Mouse (Mus musculus) thymus, postnatal 4 days (tissue): Measurements from ENCODE around the gene Gm20388.
"Not testable (repeated sequence)": the region's sequence is repeated elsewhere in the genome, so short reads cannot be mapped to it uniquely, and the experiment has no call there.

Source experiments
- DNase-seq: peaks from one replicate; pipeline ENCODE4 v3.0.0; 2021

The Gm20388 gene

DNA sequence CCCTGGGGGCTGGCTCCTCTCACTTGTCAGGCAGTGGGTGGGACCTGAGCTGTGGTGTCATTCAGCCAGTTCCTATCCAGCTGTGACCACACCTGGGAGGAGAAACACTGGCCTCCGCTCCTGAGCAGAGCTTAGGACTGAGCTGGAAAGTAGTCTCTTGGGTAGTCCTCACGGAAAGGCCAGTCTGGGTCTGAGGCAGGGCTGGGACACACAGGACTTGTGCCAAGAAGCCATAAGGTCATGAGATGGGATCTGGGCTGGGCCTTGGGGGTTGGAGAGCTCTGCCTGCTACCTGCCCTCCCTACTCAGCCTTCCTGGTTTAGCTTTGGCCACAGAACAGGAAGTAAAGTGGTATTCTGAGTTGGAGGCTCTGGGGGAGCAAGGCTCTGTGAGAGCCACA, 2716.3 kb downstream of the Gm20388 start:
- DNase-seq: no peak

DNA sequence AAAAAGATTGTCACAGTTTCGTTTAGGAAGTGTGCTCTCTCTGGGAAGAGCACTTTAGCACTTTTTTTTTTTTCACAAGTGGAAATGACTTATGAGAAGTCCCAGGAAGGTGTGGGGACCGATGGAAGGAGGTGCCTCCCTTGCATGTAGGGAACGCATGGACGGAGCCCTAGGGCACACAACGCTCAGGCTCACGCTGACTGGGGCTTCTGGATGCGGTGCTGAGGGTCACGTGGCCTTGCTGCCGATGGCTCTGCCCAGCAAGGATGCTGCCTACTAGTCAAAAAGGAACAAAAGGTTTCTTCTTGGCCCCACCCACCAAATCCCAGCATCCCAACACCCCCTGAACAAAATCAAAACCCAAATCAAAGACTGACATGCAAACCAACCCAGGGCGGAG, 2718.7 kb downstream of the Gm20388 start:
- DNase-seq: no peak

GRCm38 (mm10) chr8:122630696-122631095, 2720.1 kb downstream of the Gm20388 start:
- no peak for DNase-seq

DNA sequence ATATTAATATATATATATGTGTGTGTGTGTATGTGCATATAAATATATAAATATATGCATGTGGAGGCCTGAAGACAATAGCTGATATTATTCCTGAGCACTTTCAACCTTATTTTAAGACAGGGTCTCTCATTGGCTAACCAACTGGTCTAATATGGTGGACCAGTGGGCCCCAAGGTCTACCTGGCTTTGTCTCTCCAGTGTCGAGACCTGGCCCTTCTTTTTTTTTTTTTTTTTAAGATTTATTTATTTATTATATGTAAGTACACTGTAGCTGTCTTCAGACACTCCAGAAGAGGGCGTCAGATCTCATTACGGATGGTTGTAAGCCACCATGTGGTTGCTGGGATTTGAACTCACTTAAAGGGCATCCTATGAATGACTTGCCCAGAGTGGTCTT, 2721.5 kb downstream of the Gm20388 start:
- not testable (repeated sequence) for DNase-seq

DNA sequence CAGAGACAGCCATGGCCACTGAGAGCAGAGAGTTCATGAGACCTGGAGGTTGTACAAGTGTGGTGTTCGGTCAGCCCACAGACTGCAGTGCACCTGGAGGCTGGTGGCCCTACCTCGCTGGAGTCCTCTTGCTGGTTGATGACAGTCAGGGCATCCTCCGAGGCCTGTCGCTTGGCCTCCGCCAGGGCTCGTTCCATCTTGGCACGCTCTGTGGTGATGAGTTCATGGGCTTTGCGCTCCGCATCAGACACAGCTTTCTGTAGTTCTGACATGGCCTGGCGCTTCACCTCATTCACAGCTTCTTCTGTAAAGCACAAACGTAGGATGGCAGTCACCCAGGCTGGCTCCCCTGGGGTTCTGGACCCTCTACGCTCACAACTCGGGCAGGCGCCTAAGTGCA, 2722.6 kb downstream of the Gm20388 start:
- DNase-seq: no peak

GRCm38 (mm10) chr8:122635878-122636802, 2725.5 kb downstream of the Gm20388 start:
- DNase-seq: no peak

DNA sequence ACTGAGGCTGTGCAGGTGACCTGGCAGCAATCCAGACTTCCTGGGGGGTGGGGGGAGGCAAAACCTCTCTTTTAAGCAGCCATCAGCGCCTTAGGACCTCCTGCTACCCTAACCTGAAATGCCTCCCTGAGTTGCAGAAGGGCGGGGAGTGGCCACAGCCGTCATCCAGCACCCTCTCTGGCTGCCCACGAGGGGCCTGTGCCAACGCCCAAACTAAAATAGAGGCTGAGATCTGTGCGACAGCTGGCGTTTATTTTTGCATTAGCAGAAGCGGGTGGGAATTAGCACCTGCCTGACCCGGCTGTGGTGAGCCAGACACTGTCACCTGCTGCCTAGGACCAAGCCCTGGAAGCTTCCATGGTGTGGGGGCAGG, 2726.1 kb downstream of the Gm20388 start:
- DNase-seq: no peak

DNA sequence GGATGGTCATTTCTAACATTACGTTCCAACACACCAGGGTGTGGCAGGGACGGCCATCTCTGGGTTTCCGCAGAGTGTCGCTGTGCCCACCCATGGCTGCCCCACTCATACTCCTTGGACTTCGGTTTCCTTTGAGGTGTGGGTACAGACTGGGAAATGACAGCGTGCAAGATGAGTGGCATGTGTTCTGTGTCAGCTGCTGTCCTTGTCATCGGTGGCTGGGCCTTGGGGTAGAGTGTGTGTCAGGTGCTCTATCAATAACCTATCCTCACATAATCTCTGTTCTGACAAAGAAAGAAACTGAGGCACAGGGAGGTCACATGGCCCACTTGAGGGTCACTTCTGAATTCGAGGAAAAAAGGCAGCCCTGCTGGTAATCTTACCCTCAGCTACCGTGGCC, 2726.6 kb downstream of the Gm20388 start:
- no peak for DNase-seq

GRCm38 (mm10) chr8:122638601-122639000, 2728.0 kb downstream of the Gm20388 start:
- no peak for DNase-seq

GRCm38 (mm10) chr8:122639521-122640248, 2729.0 kb downstream of the Gm20388 start:
- DNase-seq: no peak

GRCm38 (mm10) chr8:122640825-122641224, 2730.2 kb downstream of the Gm20388 start:
- DNase-seq: no peak

- no peak for DNase-seq
Observed at GRCm38 (mm10) chr8:122641406-122641805, 2730.8 kb downstream of the Gm20388 start.

DNA sequence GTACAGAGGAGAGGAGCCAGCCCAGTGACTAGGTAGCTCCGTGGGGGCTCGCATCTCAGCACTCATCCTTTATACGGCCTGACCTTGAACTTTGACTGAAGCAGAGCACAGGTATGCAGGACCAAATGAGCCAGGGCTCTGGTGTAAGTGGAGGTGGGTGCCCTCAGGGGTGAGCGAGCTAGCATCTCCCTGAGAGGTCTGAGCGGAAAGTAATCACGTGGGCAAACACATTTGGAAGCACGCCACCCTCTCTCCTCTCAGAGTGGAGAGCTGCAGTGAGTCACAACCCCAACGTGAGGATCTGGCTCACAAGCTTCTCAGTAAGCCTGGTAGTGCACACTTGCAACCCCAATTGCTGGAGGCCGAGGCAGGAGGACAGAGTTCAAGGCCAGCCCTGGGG, 2731.4 kb downstream of the Gm20388 start:
- no peak for DNase-seq

DNA sequence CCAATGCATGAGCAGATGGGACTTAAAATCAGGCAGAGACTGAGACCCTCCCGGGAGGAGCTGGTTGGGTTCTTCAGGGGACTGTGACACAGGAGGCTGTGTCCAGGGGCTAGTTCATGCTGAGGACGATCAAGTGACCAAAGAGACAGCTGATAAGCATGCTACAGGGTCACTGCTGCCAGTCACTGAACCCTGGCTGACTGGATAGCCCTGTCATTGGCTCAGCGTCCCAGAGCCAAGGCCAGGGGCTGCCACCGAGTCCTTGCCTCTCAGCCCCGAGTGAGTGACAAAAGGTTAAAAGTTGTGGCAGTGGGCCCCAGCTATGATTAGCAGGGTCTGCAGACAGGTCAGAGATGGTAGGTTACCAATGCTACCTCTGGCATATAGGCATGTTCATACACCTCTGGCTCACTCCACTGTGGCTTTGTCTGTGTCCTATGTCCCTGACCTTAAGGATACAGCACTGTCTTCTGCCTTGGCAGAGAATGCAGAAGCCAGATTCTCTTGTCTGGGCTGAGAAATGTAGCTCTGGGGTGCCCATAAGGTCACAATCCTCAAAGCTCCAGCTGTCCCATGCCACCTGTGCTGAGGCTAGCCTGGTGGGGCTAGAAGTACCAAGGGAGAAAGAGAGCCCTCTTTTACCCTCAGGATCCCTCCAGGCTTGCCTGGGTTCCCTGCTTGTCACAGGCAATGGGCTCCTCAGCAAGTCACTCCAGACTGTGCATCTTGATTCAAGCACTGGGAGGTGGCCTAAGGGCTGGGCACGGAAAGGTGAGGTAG, 2733.7 kb downstream of the Gm20388 start:
- DNase-seq: no peak

DNA sequence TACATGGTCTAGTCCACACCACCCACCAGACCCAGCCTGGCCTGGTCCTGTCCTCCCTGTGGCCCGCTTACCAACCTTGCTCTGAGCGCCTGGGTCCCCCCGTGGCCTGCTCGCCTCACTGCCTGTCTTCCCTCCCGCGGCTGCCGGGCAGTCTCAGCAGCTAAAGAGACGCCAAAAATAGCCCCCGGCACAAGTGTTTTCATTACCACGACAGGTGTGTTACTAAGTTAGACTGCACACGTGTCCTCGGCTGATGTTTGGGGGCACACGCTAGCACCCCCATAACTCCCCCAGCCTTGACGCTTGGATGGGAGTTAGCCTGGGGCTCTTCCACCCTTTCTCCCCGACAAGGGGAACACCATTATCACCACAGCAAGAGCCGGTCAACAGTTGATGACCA, 2735.7 kb downstream of the Gm20388 start:
- DNase-seq: no peak

GRCm38 (mm10) chr8:122648192-122648970, 2737.7 kb downstream of the Gm20388 start:
- no peak for DNase-seq

DNA sequence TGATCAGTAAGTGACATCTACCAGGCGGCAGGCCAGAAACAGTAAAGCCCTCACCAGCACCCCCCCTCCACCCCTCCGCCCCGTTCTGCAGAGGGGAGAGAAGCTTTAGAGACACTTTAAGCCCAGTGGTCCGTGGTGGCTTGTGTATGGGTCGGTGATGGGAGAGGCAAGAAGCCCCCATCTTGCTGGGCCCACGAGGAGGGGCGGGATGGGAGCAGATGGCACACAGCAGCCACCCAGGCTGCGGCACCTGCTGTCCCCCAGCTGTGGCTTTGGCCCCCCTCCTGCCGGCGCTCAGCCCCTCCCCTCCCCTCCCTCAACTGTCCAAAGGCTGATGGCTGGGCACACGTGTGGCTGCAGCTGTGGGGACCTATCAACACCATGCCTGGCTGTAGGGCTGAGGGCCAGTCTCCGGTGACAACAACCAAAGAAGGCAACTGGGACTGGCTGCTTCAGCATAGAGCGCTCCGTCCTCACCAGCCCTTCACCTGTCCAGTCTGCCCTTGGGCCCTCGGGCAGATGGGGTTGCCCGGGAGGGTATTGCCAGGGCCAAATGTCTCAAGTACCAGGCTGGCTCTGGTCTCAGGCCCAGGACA, 2740.8 kb downstream of the Gm20388 start:
- DNase-seq: no peak

DNA sequence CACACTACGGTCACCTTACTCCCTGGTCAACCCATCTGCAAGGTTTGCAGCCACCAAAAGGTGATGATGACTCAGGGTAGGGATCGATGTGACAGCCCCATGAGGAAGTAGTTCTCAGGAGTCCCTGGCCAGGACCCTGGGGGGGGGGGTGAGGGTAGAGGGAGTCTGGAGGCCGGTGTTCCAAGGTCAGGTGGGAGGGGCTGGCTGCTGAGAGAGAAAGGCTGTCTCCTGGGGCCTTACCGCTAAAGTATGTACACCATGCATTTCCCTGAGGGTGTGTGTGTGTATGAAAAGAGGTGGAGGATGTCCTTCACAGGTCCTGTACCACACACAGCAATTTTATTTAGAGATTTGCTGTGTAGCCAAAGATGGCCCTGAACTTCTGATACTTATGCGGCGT, 2742.0 kb downstream of the Gm20388 start:
- no peak for DNase-seq

DNA sequence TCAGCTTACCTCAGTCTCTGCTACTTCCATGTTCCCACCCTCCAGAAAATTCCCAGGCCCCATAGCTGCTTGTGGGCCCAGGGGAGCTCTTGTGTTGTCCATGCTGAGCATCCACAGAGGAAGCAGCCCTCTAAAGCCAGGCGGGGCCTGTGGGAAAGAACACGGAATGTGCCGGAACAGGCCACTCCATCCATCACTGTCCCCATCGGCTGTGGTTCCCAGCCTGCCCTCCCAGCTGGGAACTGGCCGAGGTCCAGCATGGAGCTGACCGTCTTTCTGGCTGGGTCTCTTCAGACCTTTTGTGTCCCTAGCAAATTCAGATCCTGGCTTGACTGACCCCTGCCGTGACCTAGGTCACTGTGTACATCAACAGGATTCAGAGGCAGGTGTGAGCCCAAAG, 2744.1 kb downstream of the Gm20388 start:
- DNase-seq: no peak

GRCm38 (mm10) chr8:122656056-122656999, 2745.7 kb downstream of the Gm20388 start:
- no peak for DNase-seq
